Mouse (Mus musculus) lung, adult 2 months (tissue): ENCODE measurements around the gene Wfdc15a.

ENCODE experiments used
- CTCF ChIP-seq: fragments of 200-500 bp; IDR thresholded peaks from 2 replicates; pipeline ENCODE4 v1.5.1; 2011; ENCODE audit warnings: mild to moderate bottlenecking, low read length, control low read depth; ENCODE audit not compliant: insufficient read depth
- POLR2A ChIP-seq: fragments of 200-500 bp; IDR thresholded peaks from 2 replicates; pipeline ENCODE4 v1.6.1; 2011; ENCODE audit warnings: low read depth, mild to moderate bottlenecking, control low read depth, low read length, borderline replicate concordance; ENCODE audit errors: extremely low read depth

DNA sequence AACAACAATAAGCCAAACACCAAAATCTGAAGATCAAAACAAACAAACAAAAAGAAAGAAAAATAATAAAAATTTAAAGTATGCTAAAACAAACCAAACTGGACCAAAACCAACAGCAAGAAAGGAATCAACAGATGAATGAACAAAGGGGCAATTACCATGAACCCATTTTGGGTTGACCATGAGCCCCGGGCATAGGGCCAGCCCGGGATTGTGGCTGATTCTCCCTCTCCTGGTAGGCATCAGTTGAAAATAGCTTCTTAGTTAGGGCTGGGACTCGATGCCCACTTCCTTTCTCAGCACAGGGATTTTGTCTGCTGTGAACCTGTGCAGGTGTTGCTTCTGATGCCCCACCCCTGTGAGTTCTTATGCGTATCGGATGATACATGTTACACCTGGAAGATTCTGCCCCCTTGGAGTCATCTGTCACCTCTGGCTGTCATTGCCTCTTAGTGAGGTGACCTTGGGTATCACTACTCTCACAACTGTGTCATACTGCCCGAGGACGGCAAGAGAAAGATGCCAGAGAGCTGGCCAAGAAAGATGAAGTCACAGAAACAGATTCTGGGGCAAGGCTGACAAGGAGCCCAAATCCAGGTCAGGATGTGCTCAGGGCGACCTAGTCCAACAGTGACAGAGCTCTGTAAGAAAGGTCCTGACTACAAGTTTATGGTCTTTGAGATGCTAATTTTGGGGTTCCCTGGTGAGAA is 28.6 kb upstream of the Wfdc15a start:
- TF ChIP-seq CTCF (no peak), POLR2A (no peak)
